9 mouse cellular contexts compared by ENCODE assay signal in the genomic region with DNA sequence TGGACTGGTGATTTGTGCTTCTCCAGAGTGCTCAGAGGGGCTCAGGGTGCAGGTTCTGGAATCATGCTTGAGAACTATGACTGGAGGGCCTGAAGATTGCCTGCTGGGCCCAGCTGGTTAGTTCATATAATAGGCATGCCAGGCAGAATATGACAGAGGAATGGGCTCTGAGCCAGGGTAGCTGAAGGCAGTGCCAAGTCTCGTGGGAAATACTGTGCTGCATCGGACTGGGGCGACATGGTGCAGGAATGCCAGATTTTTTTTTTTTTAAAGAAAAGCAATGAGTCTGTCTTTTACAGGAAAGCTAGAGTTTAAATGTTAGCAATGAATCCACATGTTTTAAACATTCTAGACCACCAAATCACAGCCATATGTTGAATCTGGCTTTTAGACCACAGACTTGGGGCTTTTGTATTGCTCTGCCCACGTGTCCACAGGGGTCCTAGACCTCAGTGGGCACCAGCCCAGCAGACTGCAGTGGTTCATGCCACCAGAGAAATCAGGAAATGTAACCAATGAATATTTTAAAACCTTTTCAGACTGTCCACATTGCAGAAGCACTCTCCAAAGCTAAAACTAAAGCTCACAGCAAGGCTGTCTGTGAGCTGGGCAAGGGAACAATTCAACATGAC. TPM values are rescaled to one million over a fixed set of nuclear protein-coding genes. Genes with fewer than 3 reads are reported as not detected.
DNase-seq lines count a peak whose midpoint lies in the region; ATAC-seq lines count a peak whose summit lies in the region.
"Had no signal": no experiment of that assay in that cellular context is flagged by ENCODE, and none has a peak within 500 bp of the region (broad histone marks: within the 10 kb centered on the region; RNA-seq: fewer than 3 reads in every experiment).

No protein-coding gene starts in this region.

- peak; percentile 92 for DNase-seq in forebrain, embryonic 14.5 days (ENCODE audit: low spot score)
- no peak for DNase-seq in forebrain, embryonic 10.5 days (ENCODE audit: extremely low spot score, low spot score)
- DNase-seq in retina, postnatal 1 day, result peak; percentile 27
- no peak for DNase-seq in retina, embryonic 14.5 days (ENCODE audit: low spot score)
- peak; percentile 26 to 63 for DNase-seq in heart, postnatal 14 days
- DNase-seq in left cerebral cortex, postnatal 25 days (ENCODE audit: low spot score in 2 of 2), result peak; percentile 49 to 69
- peak; percentile 32 to 51 for DNase-seq in right cerebral cortex, postnatal 36 days (ENCODE audit: low spot score in 2 of 2)

- H3K9ac ChIP-seq in forebrain, embryonic 14.5 days (ENCODE audit: low read length), result no peak overlapping the region
- H3K9ac ChIP-seq in liver, embryonic 12.5 days, result no peak overlapping the region

- H3K27ac ChIP-seq in forebrain, embryonic 14.5 days (ENCODE audit: low read depth, low read length), result no peak overlapping the region
- no peak overlapping the region for H3K27ac ChIP-seq in forebrain, embryonic 10.5 days
- no peak overlapping the region for H3K27ac ChIP-seq in liver, embryonic 12.5 days
- H3K27ac ChIP-seq: macrophage had no signal

- H3K4me2 ChIP-seq in forebrain, embryonic 14.5 days (ENCODE audit: low read length), result no peak overlapping the region
- H3K4me2 ChIP-seq in liver, embryonic 12.5 days, result no peak overlapping the region

- intact Hi-C loops in heart, postnatal 14 days (cut with DNase I), result no loop called here
- intact Hi-C loops in left cerebral cortex, postnatal 25 days (cut with DNase I), result no loop called here

- peaks cover 17% of the 10 kb centered on the region for H3K4me1 ChIP-seq in forebrain, embryonic 14.5 days (ENCODE audit: control insufficient read depth, insufficient read depth, low read length)
- peaks cover 11% of the 10 kb centered on the region; the same call in 1 of the 2 replicates for H3K4me1 ChIP-seq in forebrain, embryonic 10.5 days
- H3K4me1 ChIP-seq in liver, embryonic 12.5 days, result no peaks in the 10 kb centered on the region

- H3K27me3 ChIP-seq in forebrain, embryonic 14.5 days (replicated peaks; ENCODE audit: control insufficient read depth, insufficient read depth, low read length), result no peaks in the 10 kb centered on the region
- no peaks in the 10 kb centered on the region for H3K27me3 ChIP-seq in forebrain, embryonic 10.5 days (ENCODE audit: poor library complexity, severe bottlenecking)
- H3K27me3 ChIP-seq in liver, embryonic 12.5 days (replicated peaks), result no peaks in the 10 kb centered on the region

- no peaks in the 10 kb centered on the region for H3K9me3 ChIP-seq in forebrain, embryonic 14.5 days (replicated peaks; ENCODE audit: control insufficient read depth, low read length)
- no peaks in the 10 kb centered on the region for H3K9me3 ChIP-seq in forebrain, embryonic 10.5 days
- no peaks in the 10 kb centered on the region for H3K9me3 ChIP-seq in liver, embryonic 12.5 days (replicated peaks)

- 34% methylated on average over 4 of the region's 4 CpGs for WGBS in forebrain, embryonic 14.5 days
- WGBS in forebrain, embryonic 10.5 days, result 87% methylated on average over 4 of the region's 4 CpGs
- WGBS in liver, embryonic 12.5 days (ENCODE audit: insufficient replicate concordance), result 61% methylated on average over 4 of the region's 4 CpGs

- no peak overlapping the region for H3K4me3 ChIP-seq in forebrain, embryonic 14.5 days (ENCODE audit: low read depth, low read length)
- no peak overlapping the region for H3K4me3 ChIP-seq in forebrain, embryonic 10.5 days
- H3K4me3 ChIP-seq in liver, embryonic 12.5 days, result no peak overlapping the region

- peak; percentile 93 for ATAC-seq in forebrain, embryonic 14.5 days
- ATAC-seq in liver, embryonic 12.5 days, result no peak

- H3K36me3 ChIP-seq in forebrain, embryonic 14.5 days (ENCODE audit: control insufficient read depth, insufficient read depth, low read length), result no peaks in the 10 kb centered on the region
- H3K36me3 ChIP-seq in forebrain, embryonic 10.5 days (replicated peaks), result no peaks in the 10 kb centered on the region
- no peaks in the 10 kb centered on the region for H3K36me3 ChIP-seq in liver, embryonic 12.5 days

RNA-seq across cellular contexts. Expression of a gene that starts 33.8 kb away (rescaled TPM):
- polyA plus RNA-seq in forebrain, embryonic 14.5 days (2014; fragmentation: Nextera tagmentation; extraction: Ambion mirVana), result 1.4 and 1.6 TPM in 2 replicates
- 0.36 TPM in 2 replicates for polyA plus RNA-seq in forebrain, embryonic 10.5 days (2016; fragmentation: Nextera tagmentation; extraction: Ambion mirVana)
- total RNA-seq in heart, postnatal 14 days (2021), result not detected
- 1 to 10 TPM; 1.7 to 1.9 TPM for total RNA-seq in left cerebral cortex, postnatal 25 days (2021)
- 0.07 and 0.10 TPM in 2 replicates for polyA plus RNA-seq in liver, embryonic 12.5 days (2016; fragmentation: Nextera tagmentation; extraction: Ambion mirVana)
- polyA plus RNA-seq: macrophage had no signal

Comparison
In these comparisons a context has a peak if more than half of its experiments do, and no peak if none do; other contexts are left out.
1. DNase-seq: peak in forebrain, embryonic 14.5 days (single experiment), retina, postnatal 1 day (single experiment), heart, postnatal 14 days (2 of 2), left cerebral cortex, postnatal 25 days (2 of 2) and right cerebral cortex, postnatal 36 days (2 of 2); none in forebrain, embryonic 10.5 days (single experiment) and retina, embryonic 14.5 days (single experiment).